Mouse (Mus musculus) embryonic fibroblast, embryonic 13.5 days (primary cell): ENCODE measurements around the gene Tmcc2. TPM values are rescaled to one million over a fixed set of nuclear protein-coding genes. Genes with fewer than 3 reads are reported as not detected.

Source experiments
- H3K27ac ChIP-seq: 2 replicates; pipeline ENCODE4 v1.5.1; 2012; ENCODE audit warnings: low read length, control low read depth, inconsistent platforms; ENCODE audit not compliant: insufficient read depth
- H3K4me1 ChIP-seq: 2 replicates; pipeline ENCODE4 v1.6.1; 2011; ENCODE audit warnings: low read length; ENCODE audit not compliant: control insufficient read depth, insufficient read depth
- H3K4me3 ChIP-seq: 2 replicates; pipeline ENCODE4 v1.5.1; 2011; ENCODE audit warnings: mild to moderate bottlenecking, control low read depth, low read length; ENCODE audit not compliant: insufficient read depth
- CTCF ChIP-seq: IDR thresholded peaks from 2 replicates; pipeline ENCODE4 v1.5.1; 2011; ENCODE audit warnings: mild to moderate bottlenecking, control low read depth, low read length, moderate library complexity, borderline replicate concordance; ENCODE audit not compliant: insufficient read depth
- POLR2A ChIP-seq: IDR thresholded peaks from 2 replicates; pipeline ENCODE4 v1.6.1; 2011; ENCODE audit warnings: low read depth, mild to moderate bottlenecking, control low read depth, low read length, moderate library complexity
- polyA plus RNA-seq: library from polyadenylated mRNA; stranded (reverse); fragments of >200 nt; gene quantifications from 2 replicates; pipeline ENCODE4 v1.2.4, GENCODE M21; 2011; ENCODE audit warnings: low read depth; ENCODE audit not compliant: missing spikeins, insufficient read length

Tmcc2 gene
- polyA plus RNA-seq, 1 experiment = 12.6 TPM

GRCm38 (mm10) chr1:132333675-132334141 lies 57.4 kb downstream of the Tmcc2 start:
- Histone ChIP-seq H3K4me3 (no peak overlapping the region), H3K27ac (peak overlapping the region; percentile 91), H3K4me1 (peaks cover 22% of the 10 kb centered on the region)
- TF ChIP-seq CTCF (no peak), POLR2A (no peak)

GRCm38 (mm10) chr1:132333201-132333600 lies 57.9 kb downstream of the Tmcc2 start:
- Histone ChIP-seq H3K4me1 (peaks cover 20% of the 10 kb centered on the region), H3K27ac (peak overlapping the region; percentile 77), H3K4me3 (no peak overlapping the region)
- TF ChIP-seq CTCF = no peak
- TF ChIP-seq POLR2A = no peak

DNA sequence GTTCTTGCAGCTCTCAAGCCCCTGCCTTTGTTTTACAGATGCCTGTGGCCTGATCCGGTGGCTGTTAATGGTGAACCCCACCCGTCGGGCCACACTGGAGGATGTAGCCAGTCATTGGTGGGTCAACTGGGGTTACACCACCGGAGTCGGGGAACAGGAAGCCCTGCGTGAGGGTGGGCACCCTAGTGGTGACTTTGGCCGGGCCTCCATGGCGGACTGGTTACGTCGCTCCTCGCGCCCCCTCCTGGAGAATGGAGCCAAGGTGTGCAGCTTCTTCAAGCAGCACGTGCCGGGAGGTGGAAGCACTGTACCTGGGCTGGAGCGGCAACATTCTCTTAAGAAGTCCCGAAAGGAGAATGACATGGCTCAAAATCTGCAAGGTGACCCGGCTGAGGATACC lies 59.8 kb downstream of the Tmcc2 start:
- no peak overlapping the region for H3K27ac ChIP-seq
- H3K4me1 ChIP-seq = peaks cover 19% of the 10 kb centered on the region
- TF ChIP-seq CTCF (no peak), POLR2A (no peak)
- no peak overlapping the region for H3K4me3 ChIP-seq

- H3K27ac ChIP-seq = no peak overlapping the region
- H3K4me3 ChIP-seq = no peak overlapping the region
- TF ChIP-seq CTCF = no peak
- no peak for TF ChIP-seq POLR2A
- H3K4me1 ChIP-seq = peaks cover 11% of the 10 kb centered on the region
Observed at GRCm38 (mm10) chr1:132330397-132330796, 60.7 kb downstream of the Tmcc2 start.

DNA sequence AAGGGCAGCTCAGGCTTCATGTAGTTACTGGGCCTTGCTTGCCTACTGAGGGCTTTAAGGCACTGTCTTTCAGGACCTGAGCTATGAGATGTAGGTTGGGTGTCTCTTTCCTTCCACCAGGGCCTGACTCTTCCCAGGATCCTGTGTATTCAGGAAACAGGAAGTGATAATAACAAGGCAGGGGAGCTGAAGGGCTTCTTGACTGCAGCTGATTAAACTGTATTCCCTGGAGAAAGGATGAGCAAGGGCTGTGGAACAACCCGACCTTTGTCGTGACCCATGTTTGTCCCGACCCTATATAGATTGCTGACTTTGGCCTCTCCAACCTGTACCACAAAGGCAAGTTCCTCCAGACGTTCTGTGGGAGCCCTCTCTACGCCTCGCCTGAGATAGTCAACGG lies 61.4 kb downstream of the Tmcc2 start:
- H3K4me3 ChIP-seq = no peak overlapping the region
- H3K27ac ChIP-seq = no peak overlapping the region
- H3K4me1 ChIP-seq = peaks cover 5% of the 10 kb centered on the region; the same call in 1 of the 2 replicates
- TF ChIP-seq POLR2A = no peak
- TF ChIP-seq CTCF = no peak

DNA sequence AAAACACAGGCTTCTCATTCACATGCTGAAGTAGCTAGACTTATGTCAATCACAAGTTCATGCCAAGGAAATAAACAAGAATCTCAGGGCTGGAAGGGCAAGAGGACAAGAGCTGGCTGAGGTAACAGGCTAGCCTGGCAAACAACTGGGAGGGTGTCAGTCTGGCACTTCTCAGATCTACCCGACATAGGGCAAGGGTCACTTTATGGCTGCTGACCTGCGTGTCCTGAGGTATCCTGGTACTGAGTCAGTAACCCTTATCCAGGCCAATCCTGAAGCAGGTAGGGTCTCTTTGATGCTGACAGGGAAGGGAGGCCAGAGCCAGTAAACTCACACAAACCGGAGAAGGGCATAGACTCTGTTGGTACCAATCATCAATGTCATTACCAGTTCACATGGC lies 62.5 kb downstream of the Tmcc2 start:
- Histone ChIP-seq H3K4me1 (0 out of 2 replicates have a peak, but pooled peaks cover 3% of the 10 kb centered on the region), H3K27ac (no peak overlapping the region), H3K4me3 (no peak overlapping the region)
- TF ChIP-seq POLR2A (no peak), CTCF (no peak)

- TF ChIP-seq POLR2A (no peak), CTCF (no peak)
- no peaks in the 10 kb centered on the region for H3K4me1 ChIP-seq
- no peak overlapping the region for H3K27ac ChIP-seq
- H3K4me3 ChIP-seq = no peak overlapping the region
Observed at GRCm38 (mm10) chr1:132327477-132327876, 63.6 kb downstream of the Tmcc2 start.

DNA sequence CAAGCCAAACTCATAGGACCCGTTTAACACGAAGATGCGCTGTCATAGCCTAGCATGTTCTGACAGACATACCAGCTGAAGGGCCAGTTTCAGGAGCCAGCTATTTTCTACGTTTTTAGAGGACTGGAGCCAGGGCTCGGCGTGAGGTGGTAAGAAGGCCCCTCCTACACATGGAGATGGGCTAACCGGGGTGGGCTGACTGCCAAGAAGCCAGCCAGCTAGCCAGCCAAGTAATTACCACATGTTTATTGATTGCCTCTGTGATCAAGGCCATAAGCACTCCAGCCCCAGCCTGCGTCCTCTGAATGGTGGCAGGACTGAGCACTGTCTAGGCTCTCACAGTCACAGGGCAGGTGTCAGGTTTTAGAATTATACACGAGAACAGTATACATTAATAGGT lies 64.3 kb downstream of the Tmcc2 start:
- TF ChIP-seq POLR2A (no peak), CTCF (no peak)
- H3K4me3 ChIP-seq = no peak overlapping the region
- H3K4me1 ChIP-seq = 0 out of 2 replicates have a peak, but pooled peaks cover 2% of the 10 kb centered on the region
- no peak overlapping the region for H3K27ac ChIP-seq

GRCm38 (mm10) chr1:132322711-132323542 lies 68.2 kb downstream of the Tmcc2 start:
- no peak for TF ChIP-seq CTCF
- TF ChIP-seq POLR2A = no peak
- Histone ChIP-seq H3K27ac (no peak overlapping the region), H3K4me3 (no peak overlapping the region), H3K4me1 (peaks cover 10% of the 10 kb centered on the region)
